Mouse (Mus musculus): ENCODE results near the gene Faf2. TPM values are rescaled to one million over a fixed set of nuclear protein-coding genes. Genes with fewer than 3 reads are reported as not detected.

Gene Faf2
- total and polyA plus RNA-seq, 3 experiments = 40.8 to 51.7 (median 43.7) TPM

DNA sequence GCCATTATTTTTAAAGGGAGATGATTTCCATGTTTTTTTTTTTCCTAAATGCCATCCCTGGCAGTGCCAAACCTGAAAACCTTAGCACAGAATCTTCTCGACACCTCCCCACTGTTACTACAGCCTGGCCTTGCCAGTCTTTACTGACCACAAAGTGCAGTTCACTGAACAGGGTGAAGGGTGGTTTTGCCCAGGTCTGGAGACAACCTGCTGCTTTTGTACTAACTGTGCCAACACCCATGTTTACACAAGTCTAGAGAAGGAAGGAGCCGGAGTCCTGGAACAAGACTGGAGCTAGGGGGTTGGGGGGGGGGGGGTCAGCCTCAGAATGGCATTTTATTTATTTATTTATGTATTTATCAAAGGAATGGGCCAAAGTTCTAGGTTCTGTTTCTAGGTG lies 40.2 kb upstream of the Faf2 start:
- in situ Hi-C loops (cut with MboI; ENCODE audit: low pct_ligation_motif_present, low pct_unique_long_range_greater_than_20kb, low sequenced_read_pairs) (no loop called here), dilution Hi-C loops (cut with MboI; ENCODE audit: extremely low pct_ligation_motif_present, extremely low pct_unique_long_range_greater_than_20kb, low sequenced_read_pairs) (no loop called here)
- Histone ChIP-seq H3K9me3 (replicated peaks; ENCODE audit: low read length) (no peaks in the 10 kb centered on the region), H3K4me1 (ENCODE audit: control insufficient read depth in 1 of 2, insufficient read depth in 2 of 2) (peaks cover 10 to 19% of the 10 kb centered on the region in 2 experiments; a peak in 3 of 4 replicates), H3K4me2 (ENCODE audit: insufficient read depth, low read depth, poor library complexity, severe bottlenecking) (no peak overlapping the region), H3K27me3 (replicated peaks) (no peaks in the 10 kb centered on the region), H3K36me3 (replicated peaks in 1 of 2; ENCODE audit: control insufficient read depth in 1 of 2, insufficient read depth in 1 of 2, low read length in 1 of 2) (peaks cover 52 to 73% of the 10 kb centered on the region in 2 experiments), H3K9ac (ENCODE audit: insufficient read depth, low read depth) (no peak overlapping the region), H3K27ac (ENCODE audit: insufficient read depth, low read depth) (no peak overlapping the region), H3K4me3 (replicated peaks in 1 of 3; ENCODE audit: low read depth in 2 of 3, low read length in 2 of 3, poor library complexity in 1 of 3) (no peak overlapping the region), H3K79me2 (replicated peaks; ENCODE audit: control insufficient read depth, extremely low read depth, insufficient read depth, poor library complexity, severe bottlenecking) (no peaks in the 10 kb centered on the region)
- TF ChIP-seq SMC3 (IDR thresholded peaks at IDR 0.05; ENCODE audit: low read depth, low read length) (no peak), MAX (IDR thresholded peaks at IDR 0.05; ENCODE audit: low read length) (no peak), MAFK (IDR thresholded peaks at IDR 0.05; ENCODE audit: insufficient replicate concordance, low read length) (no peak)
- no peak for DNase-seq (ENCODE audit: extremely low read depth)

DNA sequence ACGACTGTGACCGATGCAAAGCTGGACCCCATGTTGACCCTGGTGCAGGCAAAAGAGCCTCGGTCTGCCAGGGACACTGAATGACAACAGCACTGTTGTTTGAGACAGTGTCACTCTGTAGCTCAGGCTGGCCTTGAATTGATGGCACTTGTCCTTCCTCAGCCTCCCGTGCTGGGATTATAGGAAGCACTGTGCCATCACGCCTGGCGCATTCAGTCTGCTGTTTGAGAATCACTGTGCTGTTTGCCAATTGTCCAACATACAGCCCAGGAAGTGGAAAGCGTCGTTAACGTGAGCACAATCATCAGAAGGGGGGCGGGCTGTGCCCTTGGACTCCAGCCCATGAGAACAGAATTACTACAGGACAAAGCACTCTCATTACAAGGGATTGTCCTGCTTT lies 39.5 kb upstream of the Faf2 start:
- no peak for DNase-seq (ENCODE audit: extremely low read depth)
- Histone ChIP-seq H3K9me3 (replicated peaks; ENCODE audit: low read length) (no peaks in the 10 kb centered on the region), H3K4me2 (ENCODE audit: insufficient read depth, low read depth, poor library complexity, severe bottlenecking) (no peak overlapping the region), H3K4me3 (replicated peaks in 1 of 3; ENCODE audit: low read depth in 2 of 3, low read length in 2 of 3, poor library complexity in 1 of 3) (no peak overlapping the region), H3K36me3 (replicated peaks in 1 of 2; ENCODE audit: control insufficient read depth in 1 of 2, insufficient read depth in 1 of 2, low read length in 1 of 2) (peaks cover 52 to 77% of the 10 kb centered on the region in 2 experiments), H3K27me3 (replicated peaks) (no peaks in the 10 kb centered on the region), H3K4me1 (ENCODE audit: control insufficient read depth in 1 of 2, insufficient read depth in 2 of 2) (peaks cover 10 to 23% of the 10 kb centered on the region in 2 experiments; a peak in 3 of 4 replicates), H3K79me2 (replicated peaks; ENCODE audit: control insufficient read depth, extremely low read depth, insufficient read depth, poor library complexity, severe bottlenecking) (no peaks in the 10 kb centered on the region), H3K27ac (ENCODE audit: insufficient read depth, low read depth) (peak overlapping the region; percentile 21; the same call in 1 of the 2 replicates), H3K9ac (ENCODE audit: insufficient read depth, low read depth) (no peak overlapping the region)
- no peak for TF ChIP-seq GABPA (IDR thresholded peaks at IDR 0.05; ENCODE audit: insufficient replicate concordance, low read depth, low read length)
- TF ChIP-seq ZNF384 (IDR thresholded peaks at IDR 0.05; ENCODE audit: low read depth, low read length) = no peak
- no peak for TF ChIP-seq TCF12 (IDR thresholded peaks at IDR 0.05; ENCODE audit: low read depth, low read length)
- no peak for TF ChIP-seq E2F4 (IDR thresholded peaks at IDR 0.05; ENCODE audit: insufficient replicate concordance, low read depth, low read length)
- no peak for TF ChIP-seq ZKSCAN1 (IDR thresholded peaks at IDR 0.05; ENCODE audit: borderline replicate concordance, low read depth, low read length)
- no peak for TF ChIP-seq SIN3A (IDR thresholded peaks at IDR 0.05; ENCODE audit: low read length)
- TF ChIP-seq UBTF (IDR thresholded peaks at IDR 0.05; ENCODE audit: low read depth, low read length) = no peak
- no peak; the same call in 1 of the 2 replicates for TF ChIP-seq POLR2AphosphoS2 (IDR thresholded peaks at IDR 0.05; ENCODE audit: low read depth, low read length)
- no peak for TF ChIP-seq ETS1 (conservative IDR thresholded peaks at IDR 0.05; ENCODE audit: low read depth, low read length)
- TF ChIP-seq BHLHE40 (IDR thresholded peaks at IDR 0.05; ENCODE audit: low read depth, low read length) = no peak
- no peak for TF ChIP-seq MXI1 (IDR thresholded peaks at IDR 0.05; ENCODE audit: low read depth, low read length)
- no peak for TF ChIP-seq ELF1 (IDR thresholded peaks at IDR 0.05; ENCODE audit: low read depth, low read length)
- TF ChIP-seq JUND (conservative IDR thresholded peaks at IDR 0.05; ENCODE audit: low read depth, low read length) = no peak
- no peak for TF ChIP-seq POLR2A (IDR thresholded peaks at IDR 0.05; ENCODE audit: low read depth, low read length)
- no peak for TF ChIP-seq MEF2A (IDR thresholded peaks at IDR 0.05; ENCODE audit: borderline replicate concordance, low read depth, low read length)
- no peak for TF ChIP-seq RAD21 (IDR thresholded peaks at IDR 0.05; ENCODE audit: low read depth, low read length)
- TF ChIP-seq MAX (IDR thresholded peaks at IDR 0.05; ENCODE audit: low read length) = no peak
- no peak for TF ChIP-seq KAT2A (IDR thresholded peaks at IDR 0.05; ENCODE audit: insufficient replicate concordance, low read length)
- TF ChIP-seq CTCF (conservative IDR thresholded peaks at IDR 0.05 in 1 of 2, IDR thresholded peaks at IDR 0.05 in 1 of 2; ENCODE audit: low read depth in 2 of 2, low read length in 2 of 2) = no peak
- no peak for TF ChIP-seq MYC (IDR thresholded peaks at IDR 0.05; ENCODE audit: low read depth, low read length)
- dilution Hi-C loops (cut with MboI; ENCODE audit: extremely low pct_ligation_motif_present, extremely low pct_unique_long_range_greater_than_20kb, low sequenced_read_pairs) (no loop called here), in situ Hi-C loops (cut with MboI; ENCODE audit: low pct_ligation_motif_present, low pct_unique_long_range_greater_than_20kb, low sequenced_read_pairs) (no loop called here)

Data from CH12.LX (cell line).